Mouse (Mus musculus) E14TG2a.4 (cell line): Measurements from ENCODE around the gene B3gnt8.

Source experiments
- H3K27me3 ChIP-seq: 2 replicates; pipeline ENCODE4 v1.6.1; 2014; ENCODE audit warnings: low read length, control low read depth; ENCODE audit not compliant: insufficient read depth
- H3K36me3 ChIP-seq: 2 replicates; pipeline ENCODE4 v1.6.1; 2014; ENCODE audit warnings: low read length, control low read depth; ENCODE audit not compliant: insufficient read depth
- H3K4me1 ChIP-seq: replicated peaks from 2 replicates; pipeline ENCODE4 v1.6.1; 2014; ENCODE audit warnings: low read depth, low read length, control low read depth
- H3K4me3 ChIP-seq: replicated peaks from 2 replicates; pipeline ENCODE4 v1.5.1; 2014; ENCODE audit warnings: mild to moderate bottlenecking, low read length
- H3K9me3 ChIP-seq: 2 replicates; pipeline ENCODE4 v1.6.1; 2014; ENCODE audit warnings: low read length, control low read depth
- CTCF ChIP-seq: conservative IDR thresholded peaks from 2 replicates; pipeline ENCODE4 v1.5.1; 2014; ENCODE audit warnings: low read length
- NANOG ChIP-seq: IDR thresholded peaks from 2 replicates; pipeline ENCODE4 v1.6.1; 2014; ENCODE audit warnings: borderline replicate concordance, low read length, mixed read lengths
- POU5F1 ChIP-seq: IDR thresholded peaks from 2 replicates; pipeline ENCODE4 v1.6.1; 2014; ENCODE audit warnings: low read length, borderline replicate concordance

The B3gnt8 gene

GRCm38 (mm10) chr7:25672442-25672841 is 46.0 kb downstream of the B3gnt8 start:
- no peaks in the 10 kb centered on the region for H3K9me3 ChIP-seq
- peaks cover 45% of the 10 kb centered on the region for H3K36me3 ChIP-seq
- no peak overlapping the region for H3K4me3 ChIP-seq
- H3K4me1 ChIP-seq: peaks cover 68% of the 10 kb centered on the region
- peaks cover 39% of the 10 kb centered on the region for H3K27me3 ChIP-seq
- no peak for TF ChIP-seq POU5F1
- no peak for TF ChIP-seq NANOG
- peak; percentile 73 for TF ChIP-seq CTCF

GRCm38 (mm10) chr7:25674297-25674696 is 47.8 kb downstream of the B3gnt8 start:
- peak overlapping the region; percentile 81 for H3K4me3 ChIP-seq
- no peaks in the 10 kb centered on the region for H3K9me3 ChIP-seq
- TF ChIP-seq POU5F1: no peak
- no peak for TF ChIP-seq CTCF
- TF ChIP-seq NANOG: no peak
- peaks cover 58% of the 10 kb centered on the region for H3K4me1 ChIP-seq
- peaks cover 45% of the 10 kb centered on the region for H3K27me3 ChIP-seq
- H3K36me3 ChIP-seq: peaks cover 26% of the 10 kb centered on the region

GRCm38 (mm10) chr7:25674719-25675300 is 48.4 kb downstream of the B3gnt8 start, which contains the start of gene Tmem91:
Gene Tmem91 (minus strand): TSS chr7:25675166.
- peaks cover 24% of the 10 kb centered on the region for H3K36me3 ChIP-seq
- peaks cover 46% of the 10 kb centered on the region for H3K27me3 ChIP-seq
- H3K9me3 ChIP-seq: no peaks in the 10 kb centered on the region
- peak within 1 kb of the TSS; percentile 81 for H3K4me3 ChIP-seq
- TF ChIP-seq POU5F1 (no peak), NANOG (no peak)
- H3K4me1 ChIP-seq: peaks cover 53% of the 10 kb centered on the region

- peaks cover 46% of the 10 kb centered on the region for H3K27me3 ChIP-seq
- H3K36me3 ChIP-seq: peaks cover 22% of the 10 kb centered on the region
- TF ChIP-seq POU5F1 (no peak), NANOG (no peak), CTCF (no peak)
- H3K4me1 ChIP-seq: peaks cover 53% of the 10 kb centered on the region
- no peaks in the 10 kb centered on the region for H3K9me3 ChIP-seq
- peak overlapping the region; percentile 81 for H3K4me3 ChIP-seq
These were observed 49.0 kb downstream of the B3gnt8 start for GRCm38 (mm10) chr7:25675405-25675804.

- peaks cover 14% of the 10 kb centered on the region for H3K36me3 ChIP-seq
- no peak overlapping the region for H3K4me3 ChIP-seq
- TF ChIP-seq CTCF (no peak), NANOG (no peak), POU5F1 (no peak)
- H3K9me3 ChIP-seq: no peaks in the 10 kb centered on the region
- H3K27me3 ChIP-seq: peaks cover 46% of the 10 kb centered on the region
- peaks cover 48% of the 10 kb centered on the region for H3K4me1 ChIP-seq
These were observed 49.8 kb downstream of the B3gnt8 start for GRCm38 (mm10) chr7:25676085-25676781.

- no peak overlapping the region for H3K4me3 ChIP-seq
- peaks cover 46% of the 10 kb centered on the region for H3K27me3 ChIP-seq
- H3K36me3 ChIP-seq: peaks cover 6% of the 10 kb centered on the region
- TF ChIP-seq NANOG: no peak
- no peak for TF ChIP-seq POU5F1
- no peak for TF ChIP-seq CTCF
- no peaks in the 10 kb centered on the region for H3K9me3 ChIP-seq
- H3K4me1 ChIP-seq: peaks cover 48% of the 10 kb centered on the region
These were observed 50.6 kb downstream of the B3gnt8 start for GRCm38 (mm10) chr7:25677013-25677412.

GRCm38 (mm10) chr7:25679971-25680370 is 53.5 kb downstream of the B3gnt8 start:
- Histone ChIP-seq H3K9me3 (no peaks in the 10 kb centered on the region), H3K36me3 (peaks cover 4% of the 10 kb centered on the region; the same call in 1 of the 2 replicates), H3K4me1 (peaks cover 60% of the 10 kb centered on the region), H3K27me3 (peaks cover 30% of the 10 kb centered on the region), H3K4me3 (peak overlapping the region; percentile 95)
- no peak for TF ChIP-seq POU5F1
- no peak for TF ChIP-seq CTCF
- TF ChIP-seq NANOG: no peak

GRCm38 (mm10) chr7:25680514-25681258 is 54.2 kb downstream of the B3gnt8 start, which contains the start of gene B9d2:
Gene B9d2 (plus strand): TSS chr7:25680780.
- peaks cover 57% of the 10 kb centered on the region for H3K4me1 ChIP-seq
- no peaks in the 10 kb centered on the region for H3K9me3 ChIP-seq
- H3K36me3 ChIP-seq: peaks cover 5% of the 10 kb centered on the region; the same call in 1 of the 2 replicates
- H3K27me3 ChIP-seq: peaks cover 29% of the 10 kb centered on the region
- no peak for TF ChIP-seq NANOG
- no peak for TF ChIP-seq POU5F1
- TF ChIP-seq CTCF: no peak
- peak within 1 kb of the TSS; percentile 95 for H3K4me3 ChIP-seq
